ENCODE assay signal across 21 mouse cellular contexts in genomic region chr7:141835941-141836340, GRCm38 (mm10). TPM values are rescaled to one million over a fixed set of nuclear protein-coding genes. Genes with fewer than 3 reads are reported as not detected.
DNase-seq lines count a peak whose midpoint lies in the region; ATAC-seq and TF ChIP-seq lines count a peak whose summit lies in the region.
"Had no signal": no experiment of that assay in that cellular context is flagged by ENCODE, and none has a peak within 500 bp of the region (broad histone marks: within the 10 kb centered on the region; RNA-seq: fewer than 3 reads in every experiment).

No protein-coding gene starts in this region.

- H3K4me3 ChIP-seq in kidney, embryonic 16.5 days (ENCODE audit: low read length), result no peak overlapping the region
- H3K4me3 ChIP-seq in thymus, adult 2 months (ENCODE audit: control insufficient read depth, insufficient read depth, low read length), result no peak overlapping the region
- H3K4me3 ChIP-seq in midbrain, embryonic 13.5 days (replicated peaks), result no peak overlapping the region
- H3K4me3 ChIP-seq: lung, embryonic 15.5 days; neural tube, embryonic 15.5 days had no signal

- intact Hi-C loops in left cerebral cortex, postnatal 36 days (cut with DNase I), result no loop called here

- peak; percentile 67 for ATAC-seq in kidney, embryonic 16.5 days (ENCODE audit: low FRiP score, low TSS enrichment)
- no peak for ATAC-seq in midbrain, embryonic 13.5 days
- ATAC-seq: inflammation-experienced regulatory T-cells, adult 6 months; midbrain, embryonic 16.5 days had no signal

- no peaks in the 10 kb centered on the region for H3K36me3 ChIP-seq in kidney, embryonic 16.5 days (ENCODE audit: insufficient read depth, low read length)
- H3K36me3 ChIP-seq in thymus, adult 2 months (ENCODE audit: control insufficient read depth, insufficient read depth, low read length), result no peaks in the 10 kb centered on the region
- H3K36me3 ChIP-seq in midbrain, embryonic 13.5 days, result no peaks in the 10 kb centered on the region
- H3K36me3 ChIP-seq: lung, embryonic 15.5 days; neural tube, embryonic 15.5 days had no signal

- TF ChIP-seq CTCF in thymus, adult 2 months (IDR thresholded peaks at IDR 0.05; ENCODE audit: borderline replicate concordance, control insufficient read depth, extremely low read depth, insufficient read depth, low read length, poor library complexity), result no peak

- H3K27ac ChIP-seq in kidney, embryonic 16.5 days (ENCODE audit: low read length), result no peak overlapping the region
- no peak overlapping the region for H3K27ac ChIP-seq in thymus, adult 2 months (ENCODE audit: control insufficient read depth, insufficient read depth, low read length)
- no peak overlapping the region for H3K27ac ChIP-seq in midbrain, embryonic 13.5 days
- H3K27ac ChIP-seq: lung, embryonic 15.5 days; neural tube, embryonic 15.5 days; stomach, postnatal 0 days had no signal

- TF ChIP-seq POLR2A in thymus, adult 2 months (IDR thresholded peaks at IDR 0.05; ENCODE audit: control insufficient read depth, extremely low read depth, insufficient read depth, low read length, poor library complexity), result no peak

- no peaks in the 10 kb centered on the region for H3K27me3 ChIP-seq in kidney, embryonic 16.5 days (ENCODE audit: insufficient read depth, low read length)
- H3K27me3 ChIP-seq in thymus, adult 2 months (ENCODE audit: control insufficient read depth, insufficient read depth, low read length), result no peaks in the 10 kb centered on the region
- H3K27me3 ChIP-seq in midbrain, embryonic 13.5 days, result no peaks in the 10 kb centered on the region
- H3K27me3 ChIP-seq: lung, embryonic 15.5 days; neural tube, embryonic 15.5 days had no signal

- 43% methylated on average over 7 of the region's 7 CpGs for WGBS in kidney, embryonic 16.5 days
- 10% methylated on average over 7 of the region's 7 CpGs for WGBS in thymus, adult 2 months
- WGBS in midbrain, embryonic 13.5 days, result 82% methylated on average over 7 of the region's 7 CpGs

- 0 out of 2 replicates have a peak, but pooled peaks cover 5% of the 10 kb centered on the region for H3K4me1 ChIP-seq in kidney, embryonic 16.5 days (ENCODE audit: insufficient read depth, low read length)
- H3K4me1 ChIP-seq in thymus, adult 2 months (replicated peaks; ENCODE audit: control insufficient read depth, insufficient read depth, low read length), result peaks cover 9% of the 10 kb centered on the region
- H3K4me1 ChIP-seq in midbrain, embryonic 13.5 days (replicated peaks), result no peaks in the 10 kb centered on the region
- H3K4me1 ChIP-seq: neural tube, embryonic 15.5 days had no signal

- DNase-seq in cerebellum, postnatal 10 days, result peak; percentile 53 to 74
- DNase-seq in cerebellum, adult 8-10 months, result no peak
- no peak for DNase-seq in kidney, postnatal 25 days
- DNase-seq in Muller cell, postnatal 12 days (ENCODE audit: inconsistent ontology term), result peak; percentile 83
- peak; percentile 35 for DNase-seq in thymus, adult 2 months
- DNase-seq in left cerebral cortex, postnatal 36 days (ENCODE audit: low spot score in 2 of 2), result no peak
- DNase-seq: adrenal gland, adult 2 months; cerebellum, adult 2 months; heart, postnatal 36 days; retina, postnatal 1 day; spleen, adult 18-20 months had no signal

- H3K9me3 ChIP-seq in kidney, embryonic 16.5 days (ENCODE audit: low read length), result no peaks in the 10 kb centered on the region
- no peaks in the 10 kb centered on the region for H3K9me3 ChIP-seq in midbrain, embryonic 13.5 days
- H3K9me3 ChIP-seq: lung, embryonic 15.5 days; neural tube, embryonic 15.5 days had no signal

- H3K9ac ChIP-seq in kidney, embryonic 16.5 days (replicated peaks; ENCODE audit: low read length), result no peak overlapping the region
- no peak overlapping the region for H3K9ac ChIP-seq in midbrain, embryonic 13.5 days (replicated peaks)
- H3K9ac ChIP-seq: lung, embryonic 15.5 days; neural tube, embryonic 15.5 days had no signal

- no peak overlapping the region for H3K4me2 ChIP-seq in kidney, embryonic 16.5 days (replicated peaks; ENCODE audit: low read depth, low read length)
- H3K4me2 ChIP-seq in midbrain, embryonic 13.5 days (replicated peaks), result no peak overlapping the region
- H3K4me2 ChIP-seq: lung, embryonic 15.5 days; neural tube, embryonic 15.5 days had no signal

RNA-seq across cellular contexts. Expression of gene Muc5b, which starts 2.9 kb away (rescaled TPM):
- 0.02 TPM in 1 of 2 replicates, not detected in the other for polyA plus RNA-seq in kidney, embryonic 16.5 days (2015; fragmentation: Nextera tagmentation; extraction: Ambion mirVana)
- 0.23 and 0.50 TPM in 2 replicates for polyA plus RNA-seq in thymus, adult 2 months (2012; rRNA removed)
- polyA plus RNA-seq in midbrain, embryonic 13.5 days (2015; fragmentation: Nextera tagmentation; extraction: Ambion mirVana), result 0.04 TPM in 2 replicates
- total RNA-seq in left cerebral cortex, postnatal 36 days (2021), result not detected
- total RNA-seq: adrenal gland, adult 2 months; heart, postnatal 36 days; layer of hippocampus, adult 18-20 months; left cerebral cortex, adult 18-20 months had no signal
- polyA plus RNA-seq: adrenal gland, adult 2 months; cerebellum, adult 2 months; inflammation-experienced regulatory T-cells, adult 6 months had no signal

RNA-seq across cellular contexts. Expression of gene Muc5ac, which starts 47.2 kb away (rescaled TPM):
- polyA plus RNA-seq in kidney, embryonic 16.5 days (2015; fragmentation: Nextera tagmentation; extraction: Ambion mirVana), result not detected in 2 replicates
- 0.59 and 0.60 TPM in 2 replicates for polyA plus RNA-seq in thymus, adult 2 months (2012; rRNA removed)
- polyA plus RNA-seq in midbrain, embryonic 13.5 days (2015; fragmentation: Nextera tagmentation; extraction: Ambion mirVana), result not detected in 2 replicates
- not detected for total RNA-seq in left cerebral cortex, postnatal 36 days (2021)
- total RNA-seq: adrenal gland, adult 2 months; gastrocnemius, postnatal 4 days; heart, postnatal 36 days; layer of hippocampus, adult 18-20 months; left cerebral cortex, adult 18-20 months had no signal
- polyA plus RNA-seq: adrenal gland, adult 2 months; cerebellum, adult 2 months; inflammation-experienced regulatory T-cells, adult 6 months; midbrain, embryonic 16.5 days; neural tube, embryonic 15.5 days had no signal

Comparison
In these comparisons a context has a peak if more than half of its experiments do, and no peak if none do; other contexts are left out.
1. DNase-seq: peak in cerebellum, postnatal 10 days (2 of 2), Muller cell, postnatal 12 days (single experiment) and thymus, adult 2 months (single experiment); none in cerebellum, adult 8-10 months (single experiment), kidney, postnatal 25 days (0 of 2) and left cerebral cortex, postnatal 36 days (0 of 2).